Mouse (Mus musculus) heart, adult 8-10 months (tissue): ENCODE results near the gene Snap29. TPM values are rescaled to one million over a fixed set of nuclear protein-coding genes. Genes with fewer than 3 reads are reported as not detected.

Experiments used
- DNase-seq: peaks from one replicate; pipeline ENCODE4 v3.0.0; 2022; ENCODE audit warnings: low spot score
- total RNA-seq, 4 experiments: library from RNA; stranded (reverse); gene quantifications; 2 replicates each; pipeline ENCODE4 v1.2.4; 2022

The Snap29 gene
- total RNA-seq, 4 experiments from 2014 or later = 16.1 to 18.4 (median 16.9) TPM

DNA sequence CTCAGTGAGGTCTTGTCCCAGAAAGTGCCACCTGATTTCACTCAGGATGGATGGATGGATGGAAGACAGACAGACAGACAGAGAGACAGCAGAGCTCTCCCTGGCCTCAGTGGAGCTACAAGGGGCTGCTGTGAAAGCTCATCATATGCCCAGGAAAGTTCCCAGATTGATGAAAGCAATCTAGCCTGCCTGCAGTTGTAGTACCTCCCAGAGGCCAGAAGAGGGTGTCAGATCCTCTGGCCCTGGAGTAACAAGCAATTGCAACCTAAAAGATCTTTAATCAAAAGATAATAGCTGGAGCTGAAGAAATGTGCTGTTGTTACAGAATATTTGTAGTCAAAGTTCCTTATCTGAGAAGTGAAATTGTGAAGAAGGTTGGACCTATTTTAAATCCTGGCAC is 68.3 kb downstream of the Snap29 start:
- no peak for DNase-seq

DNA sequence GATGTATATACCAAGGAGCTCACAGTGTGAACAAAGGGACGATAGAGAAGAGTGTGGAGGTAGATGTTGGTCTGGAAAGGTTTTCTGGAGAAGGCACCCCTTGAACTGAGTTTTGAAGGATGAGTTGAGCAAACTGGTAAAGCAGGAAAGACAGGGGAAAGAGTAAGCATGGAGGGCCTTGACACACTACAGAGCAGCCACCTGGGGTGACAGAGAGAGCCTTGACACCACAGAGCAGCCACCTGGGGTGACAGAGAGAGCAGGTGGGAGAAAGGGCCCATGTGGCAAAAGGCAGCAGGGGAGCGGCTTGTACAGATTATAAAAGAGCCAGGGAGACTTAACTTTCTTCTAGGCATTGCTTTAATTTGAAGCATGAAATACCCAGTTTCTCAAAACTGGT is 69.0 kb downstream of the Snap29 start:
- DNase-seq = no peak

DNA sequence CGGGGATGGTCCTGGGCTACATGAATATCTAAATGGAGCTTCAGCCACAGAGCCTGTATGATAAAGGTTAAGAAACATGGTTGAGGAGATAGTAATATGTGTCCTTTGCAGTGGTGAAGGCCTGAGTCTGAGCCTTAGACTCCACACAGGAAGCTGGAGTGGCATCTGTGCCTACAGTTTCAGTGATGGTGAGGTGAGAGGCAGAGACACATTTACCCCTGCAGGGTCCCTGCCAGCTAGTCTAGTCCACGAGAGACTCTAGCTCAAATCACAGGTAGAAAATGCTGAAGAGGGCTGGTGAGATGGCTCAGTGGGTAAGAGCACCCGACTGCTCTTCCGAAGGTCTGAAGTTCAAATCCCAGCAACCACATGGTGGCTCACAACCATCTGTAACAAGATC is 69.5 kb downstream of the Snap29 start:
- DNase-seq = no peak

DNA sequence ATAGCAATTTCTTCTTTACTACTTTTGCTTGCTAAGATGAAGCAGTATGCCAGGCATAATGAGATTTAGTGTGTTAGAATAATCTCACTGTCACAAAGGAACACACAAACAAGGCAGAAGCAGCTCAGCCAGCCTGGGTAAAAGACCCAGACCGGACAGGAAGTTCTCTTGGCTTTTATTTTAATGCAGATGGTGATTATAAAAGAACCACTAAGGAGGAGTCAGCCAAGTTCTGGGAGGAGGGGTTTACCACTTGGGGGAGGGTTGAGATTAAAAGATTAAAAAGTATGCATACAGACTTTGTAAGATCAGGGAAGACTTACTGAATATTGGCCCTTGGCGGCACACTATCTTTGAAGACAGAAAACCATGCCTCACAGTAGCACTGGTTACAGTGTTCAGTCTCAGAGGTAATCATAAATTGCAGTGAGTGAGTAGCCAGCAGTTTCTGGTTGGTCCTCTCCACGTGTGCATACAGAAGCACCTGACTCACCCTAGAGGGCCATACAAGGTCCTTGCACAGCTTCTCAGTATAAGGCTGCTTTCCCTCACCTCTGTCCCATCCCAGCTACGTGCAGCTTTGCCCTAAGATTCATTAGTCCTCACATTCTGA is 72.7 kb downstream of the Snap29 start:
- no peak for DNase-seq

Other genes with a start within 250 kb of the Snap29 start
- 100 to 1,000 TPM; 107 to 119 (median 114) TPM for gene Ube2l3, start 203.3 kb upstream of the Snap29 start, total RNA-seq
- gene Rimbp3, start 197.4 kb upstream of the Snap29 start, total RNA-seq = under 1 TPM in 3 of 4 experiments, not detected in 1; 0.14 to 0.44 (median 0.22) TPM
- gene Hic2, start 172.4 kb upstream of the Snap29 start, total RNA-seq = 1 to 10 TPM; 1.4 to 2.2 (median 1.9) TPM
- 1 to 10 TPM; 1.2 to 2.7 (median 1.7) TPM for gene Tmem191c, start 129.9 kb upstream of the Snap29 start, total RNA-seq
- 1 to 10 TPM; 1.0 to 2.1 (median 1.5) TPM for gene Serpind1, start 74.6 kb upstream of the Snap29 start, total RNA-seq
- 10 to 100 TPM; 54.5 to 60.8 (median 58.6) TPM for gene Pi4ka, start 328 bp downstream of the Snap29 start, total RNA-seq
- 10 to 100 TPM; 22.8 to 29.8 (median 28.1) TPM for gene Crkl, start 46.0 kb downstream of the Snap29 start, total RNA-seq
- gene Aifm3, start 83.6 kb downstream of the Snap29 start, total RNA-seq = under 1 TPM in 1 of 4 experiments, not detected in 3; 0.35 TPM
- 10 to 100 TPM; 26.0 to 37.0 (median 29.7) TPM for gene Lztr1, start 102.7 kb downstream of the Snap29 start, total RNA-seq
- 10 to 100 TPM; 16.6 to 18.5 (median 17.6) TPM for gene Thap7, start 125.2 kb downstream of the Snap29 start, total RNA-seq
- gene Lrrc74b, start 155.3 kb downstream of the Snap29 start, total RNA-seq = not detected
- gene P2rx6, start 155.9 kb downstream of the Snap29 start, total RNA-seq = 1 to 10 TPM; 1.1 to 2.9 (median 2.0) TPM
- gene Slc7a4, start 177.2 kb downstream of the Snap29 start, total RNA-seq = 1 to 10 TPM; 1.8 to 6.4 (median 3.1) TPM
- 10 to 100 TPM; 19.0 to 23.8 (median 20.1) TPM for gene Smpd4, start 213.4 kb downstream of the Snap29 start, total RNA-seq
- under 1 TPM in 2 of 4 experiments, not detected in 2; 0.60 to 0.62 TPM for gene Ccdc74a, start 240.5 kb downstream of the Snap29 start, total RNA-seq